Mouse (Mus musculus): Measurements from ENCODE around the gene Grid2.

DNA sequence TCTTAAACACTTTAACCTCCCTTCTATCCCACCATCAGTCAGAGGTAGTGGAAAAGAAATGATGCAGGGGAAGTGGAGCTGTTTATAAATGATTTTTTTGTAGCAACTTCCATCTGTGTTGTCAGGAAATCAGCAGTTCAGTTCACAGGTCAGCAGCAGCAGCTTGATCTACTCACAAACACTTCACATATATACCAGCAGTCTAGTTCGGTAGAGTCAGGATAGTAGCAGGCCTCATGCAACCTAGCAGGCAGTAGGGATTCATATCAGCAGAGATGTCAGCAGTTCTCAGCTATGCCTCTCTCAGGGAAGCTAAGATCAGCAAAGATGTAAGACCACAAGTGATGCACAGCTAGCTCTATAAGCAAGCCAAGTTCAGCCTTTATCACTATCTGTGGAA is 938.0 kb downstream of the Grid2 start:
- TF ChIP-seq CTCF (IDR thresholded peaks at IDR 0.05; ENCODE audit: control insufficient read depth, insufficient read depth, low read length) (no peak), POLR2A (IDR thresholded peaks at IDR 0.05; ENCODE audit: borderline replicate concordance, control insufficient read depth, low read depth, low read length) (no peak)

All from bone marrow, adult 2 months (tissue).